Mouse (Mus musculus): ENCODE results near the gene Olfr430.
"Not testable (repeated sequence)": the region's sequence is repeated elsewhere in the genome, so short reads cannot be mapped to it uniquely, and the experiment has no call there.

Gene Olfr430

DNA sequence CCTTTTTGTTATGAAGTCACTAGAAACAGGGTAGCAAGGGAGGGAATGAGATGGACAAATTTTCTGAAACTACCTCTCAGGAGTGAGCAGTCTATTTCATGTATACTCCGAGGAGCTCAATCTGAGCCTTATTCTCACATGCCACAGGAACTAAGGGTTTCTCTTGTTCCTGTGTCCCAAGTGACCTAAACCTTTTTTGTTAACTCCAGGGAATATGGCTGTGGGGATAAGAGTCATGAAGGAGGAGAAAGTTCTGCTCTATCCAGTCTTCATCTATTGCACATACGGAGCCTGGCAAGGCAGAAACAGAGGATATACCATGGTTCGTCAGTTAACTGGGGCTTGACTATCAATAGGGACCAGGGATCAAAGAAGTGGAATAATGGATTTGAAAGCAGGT is at the start of gene Olfr430:
Olfr430 (plus strand) TSS at position 301 of the 400 bp plus-strand sequence.
- DNase-seq: no peak

DNA sequence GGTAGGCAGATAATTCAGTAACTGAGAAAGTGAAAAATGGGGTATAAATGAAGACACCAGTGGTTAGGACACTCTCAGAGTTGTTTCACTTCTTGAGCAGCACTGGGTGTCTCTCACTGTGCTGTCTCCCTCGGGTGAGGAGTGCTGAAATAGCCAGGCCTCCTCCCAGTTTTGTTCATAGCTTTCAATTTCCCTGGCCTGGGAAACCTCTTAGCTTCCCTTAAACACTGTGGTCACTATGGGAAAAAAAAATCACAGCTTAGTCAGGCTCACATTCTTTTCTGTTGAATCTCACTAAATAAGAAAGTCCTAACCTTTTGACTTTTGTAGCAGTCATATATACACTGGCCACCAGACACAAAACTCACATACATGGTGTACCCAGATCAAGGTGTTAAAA is 34.7 kb upstream of the Olfr430 start, which contains the start of gene Ifi205:
Ifi205 (minus strand) TSS at position 113 of the 400 bp plus-strand sequence.
- DNase-seq: no peak

DNA sequence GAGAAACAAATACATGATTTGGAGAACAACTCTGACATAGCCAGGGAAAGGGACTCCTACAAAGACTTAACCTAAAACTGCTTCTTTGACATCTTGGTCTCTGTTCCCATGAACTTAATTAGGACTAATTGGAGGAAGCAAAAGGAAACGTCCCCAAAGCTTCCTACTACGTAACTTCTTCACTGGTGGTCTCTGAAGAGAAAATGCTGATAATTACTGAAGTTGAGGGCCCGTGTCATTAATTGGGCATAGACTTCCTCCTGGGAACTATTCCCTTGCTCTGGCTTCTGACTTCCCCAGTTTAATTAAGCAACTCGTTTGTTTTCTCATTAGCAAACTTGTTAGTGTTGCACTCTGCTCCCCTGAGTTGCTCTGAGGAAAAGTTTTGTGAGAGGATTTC is 30.6 kb upstream of the Olfr430 start:
- DNase-seq: no peak

GRCm38 (mm10) chr1:174038480-174038879 is 27.9 kb upstream of the Olfr430 start:
- DNase-seq: no peak

DNA sequence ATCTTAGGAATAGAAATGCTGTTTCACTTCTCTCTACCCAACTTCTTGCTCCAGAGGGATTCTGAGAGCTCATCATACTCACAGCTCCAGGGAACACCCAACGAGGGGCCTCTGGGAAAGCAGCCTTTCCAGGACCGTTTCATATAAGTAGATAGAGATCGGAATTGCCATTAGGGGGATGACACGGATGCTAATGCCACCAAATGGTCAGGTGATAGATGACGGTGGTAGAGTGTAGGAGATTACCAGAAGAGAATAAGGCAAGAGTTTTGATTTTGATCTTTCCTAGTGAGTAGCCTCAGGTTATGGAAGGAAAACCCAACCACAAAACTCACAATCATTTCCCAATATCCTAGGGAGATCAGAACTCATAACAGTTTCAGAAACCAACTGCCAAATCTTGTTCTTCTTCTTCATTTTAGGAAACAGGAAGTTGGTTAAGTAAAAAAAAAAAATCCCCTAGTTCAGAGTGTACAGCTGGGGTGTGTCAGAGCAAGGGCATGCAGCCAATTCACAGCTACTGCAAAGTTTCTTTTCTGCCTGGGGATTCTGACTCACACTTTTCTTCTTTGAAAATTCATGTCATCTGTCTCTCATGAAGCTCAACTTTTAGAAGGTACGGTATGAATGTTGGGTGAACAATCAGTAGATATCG is 25.8 kb upstream of the Olfr430 start, which contains the start of gene Olfr433:
Olfr433 (plus strand) TSS at position 183 of the 655 bp plus-strand sequence.
- peak; percentile 11 for DNase-seq

DNA sequence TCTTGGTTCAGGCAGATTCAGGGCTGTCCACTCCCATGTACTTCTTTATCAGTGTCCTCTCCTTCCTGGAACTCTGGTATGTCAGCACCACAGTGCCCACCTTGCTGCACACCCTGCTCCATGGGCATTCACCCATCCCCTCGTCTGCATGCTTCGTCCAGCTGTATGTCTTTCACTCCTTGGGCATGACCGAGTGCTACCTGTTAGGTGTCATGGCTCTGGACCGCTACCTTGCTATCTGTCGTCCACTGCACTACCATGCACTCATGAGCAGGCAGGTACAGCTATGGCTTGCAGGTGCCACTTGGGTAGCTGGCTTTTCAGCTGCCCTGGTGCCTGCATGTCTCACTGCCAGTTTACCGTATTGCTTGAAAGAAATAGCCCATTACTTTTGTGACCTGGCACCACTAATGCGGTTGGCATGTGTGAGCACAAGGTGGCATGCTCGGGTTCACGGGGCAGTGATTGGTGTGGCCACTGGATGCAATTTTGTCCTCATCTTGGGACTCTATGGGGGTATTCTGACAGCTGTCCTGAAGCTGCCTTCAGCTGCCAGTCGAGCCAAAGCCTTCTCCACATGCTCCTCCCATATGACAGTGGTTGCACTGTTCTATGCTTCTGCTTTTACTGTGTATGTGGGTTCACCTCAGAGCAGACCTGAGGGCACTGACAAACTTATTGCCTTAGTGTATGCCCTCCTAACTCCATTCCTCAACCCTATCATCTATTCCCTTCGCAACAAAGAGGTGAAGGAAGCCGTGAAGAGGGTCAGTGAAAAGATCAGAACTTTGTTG is 24.1 kb upstream of the Olfr430 start:
- not testable (repeated sequence) for DNase-seq

- no peak for DNase-seq
Observed at GRCm38 (mm10) chr1:174044431-174044830, 22.0 kb upstream of the Olfr430 start.

DNA sequence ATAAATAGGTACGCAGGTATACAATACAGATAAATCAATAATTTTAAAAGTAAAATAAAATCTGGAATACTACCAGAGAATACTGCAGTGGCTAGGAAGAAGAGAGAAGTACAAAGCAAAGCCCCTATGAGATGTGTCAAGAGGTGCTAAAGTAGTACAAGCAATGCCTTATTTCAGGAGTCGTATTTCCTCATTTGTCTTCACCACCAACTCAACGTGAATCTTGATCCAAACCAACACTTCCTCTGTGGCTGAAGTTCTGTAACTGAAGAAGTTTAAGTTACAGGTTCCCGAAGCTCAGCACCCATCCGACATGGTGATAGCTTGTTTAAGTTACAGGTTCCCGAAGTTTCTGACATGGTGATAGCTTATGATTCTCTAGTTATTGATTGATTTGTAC is 18.2 kb upstream of the Olfr430 start:
- DNase-seq: not testable (repeated sequence)

- no peak for DNase-seq
Observed at GRCm38 (mm10) chr1:174048893-174049292, 17.5 kb upstream of the Olfr430 start, which contains the start of gene Olfr432. TSS of gene Olfr432 (plus strand) at chr1:174049205.

DNA sequence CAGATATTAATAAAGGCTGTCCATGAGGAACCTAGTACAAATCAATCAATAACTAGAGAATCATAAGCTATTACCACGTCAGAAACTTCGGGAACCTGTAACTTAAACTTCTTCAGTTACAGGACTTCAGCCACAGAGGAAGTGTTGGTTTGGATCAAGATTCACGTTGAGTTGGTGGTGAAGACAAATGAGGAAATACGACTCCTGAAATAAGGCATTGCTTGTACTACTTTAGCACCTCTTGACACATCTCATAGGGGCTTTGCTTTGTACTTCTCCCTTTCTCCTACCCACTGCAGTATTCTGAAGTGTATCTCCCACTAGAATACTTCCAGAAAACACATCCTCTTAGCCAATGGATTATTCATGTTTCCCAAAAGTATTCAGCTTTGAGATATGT is 17.0 kb upstream of the Olfr430 start:
- not testable (repeated sequence) for DNase-seq

- DNase-seq: no peak
Observed at GRCm38 (mm10) chr1:174050532-174050931, 15.9 kb upstream of the Olfr430 start.

- no peak for DNase-seq
Observed at GRCm38 (mm10) chr1:174051515-174051914, 14.9 kb upstream of the Olfr430 start.

GRCm38 (mm10) chr1:174051931-174052536 is 14.4 kb upstream of the Olfr430 start:
- DNase-seq: no peak

GRCm38 (mm10) chr1:174052981-174053380 is 13.4 kb upstream of the Olfr430 start:
- no peak for DNase-seq

- no peak for DNase-seq
Observed at GRCm38 (mm10) chr1:174055248-174055647, 11.2 kb upstream of the Olfr430 start.

GRCm38 (mm10) chr1:174084031-174084430 is 17.6 kb downstream of the Olfr430 start, which contains the start of gene Olfr429:
TSS of gene Olfr429 (plus strand) at chr1:174084331.
- DNase-seq: no peak

- DNase-seq: no peak
Observed at GRCm38 (mm10) chr1:174096591-174096990, 30.2 kb downstream of the Olfr430 start, which contains the start of gene Olfr427. TSS of gene Olfr427 (plus strand) at chr1:174096891.

- DNase-seq: no peak
Observed at GRCm38 (mm10) chr1:174103735-174104134, 37.3 kb downstream of the Olfr430 start.

GRCm38 (mm10) chr1:174121062-174121461 is 54.7 kb downstream of the Olfr430 start, which contains the start of gene Olfr231:
TSS of gene Olfr231 (minus strand) at chr1:174121162.
- DNase-seq: no peak

Data from thymus, postnatal 25 days (tissue).